Comparison of ENCODE assay signal across 8 mouse cellular contexts in the genomic region with DNA sequence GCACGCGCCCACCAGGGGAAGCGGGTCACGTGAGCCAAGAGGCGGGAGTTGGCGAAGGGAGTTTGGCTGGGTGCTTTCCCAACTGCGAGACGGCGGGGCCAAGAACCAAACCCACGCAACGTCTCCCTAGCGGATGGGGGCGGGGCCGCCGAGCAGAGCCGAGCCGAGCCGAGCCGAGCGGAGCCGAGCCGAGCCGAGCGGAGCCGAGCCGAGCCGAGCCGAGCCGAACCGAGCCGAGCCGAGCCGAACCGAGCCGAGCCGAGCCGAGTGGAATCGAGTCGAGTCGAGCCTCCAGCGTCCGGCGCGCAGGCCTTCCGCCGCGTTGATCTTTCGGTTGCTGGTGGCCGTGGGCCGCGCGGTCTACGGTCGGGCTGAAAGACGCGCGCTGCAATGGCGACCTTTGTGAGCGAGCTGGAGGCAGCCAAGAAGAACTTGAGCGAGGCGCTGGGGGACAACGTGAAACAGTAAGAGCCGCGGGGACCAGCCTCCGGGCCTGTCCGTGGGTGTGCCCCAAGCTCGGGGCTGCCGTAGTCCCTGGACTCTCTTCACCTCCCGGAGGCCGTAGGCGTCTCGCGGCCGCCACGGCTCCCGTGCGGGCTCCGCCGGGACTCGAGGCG. TPM values are rescaled to one million over a fixed set of nuclear protein-coding genes. Genes with fewer than 3 reads are reported as not detected.
DNase-seq lines count a peak whose midpoint lies in the region; ATAC-seq and TF ChIP-seq lines count a peak whose summit lies in the region.

Gene Tada1 (plus strand): TSS at position 85 of the 617 bp plus-strand sequence.

- no peaks in the 10 kb centered on the region for H3K9me3 ChIP-seq in ES-Bruce4 (replicated peaks; ENCODE audit: control insufficient read depth, insufficient read depth, low read length, poor library complexity, severe bottlenecking)
- H3K9me3 ChIP-seq in forebrain, embryonic 14.5 days (replicated peaks; ENCODE audit: control insufficient read depth, low read length): no peaks in the 10 kb centered on the region

- ATAC-seq in cerebellum, adult (ENCODE audit: insufficient number of reproducible peaks, low FRiP score, low TSS enrichment): peak; percentile 91
- ATAC-seq in forebrain, embryonic 14.5 days: peak; percentile 94
- peak; percentile 88 for ATAC-seq in neutrophil, adult 5-6 weeks (ENCODE audit: extremely low read depth, insufficient number of reproducible peaks, low FRiP score, poor library complexity, severe bottlenecking)

- no peaks in the 10 kb centered on the region for H3K36me3 ChIP-seq in ES-Bruce4 (ENCODE audit: control insufficient read depth, insufficient read depth, low read length, poor library complexity, severe bottlenecking)
- peaks cover 16% of the 10 kb centered on the region for H3K36me3 ChIP-seq in forebrain, embryonic 14.5 days (ENCODE audit: control insufficient read depth, insufficient read depth, low read length)

- peak within 1 kb of the TSS; percentile 66 for H3K4me3 ChIP-seq in ES-Bruce4 (ENCODE audit: low read depth, low read length)
- peak within 1 kb of the TSS; percentile 94 for H3K4me3 ChIP-seq in forebrain, embryonic 14.5 days (ENCODE audit: low read depth, low read length)
- peak within 1 kb of the TSS; percentile 81 for H3K4me3 ChIP-seq in lung, adult 2 months (replicated peaks; ENCODE audit: extremely low read depth, low read depth, low read length)

- DNase-seq in forebrain, embryonic 14.5 days (ENCODE audit: low spot score): peak; percentile 96
- DNase-seq in heart, postnatal 14 days: peak; percentile 94
- DNase-seq in layer of hippocampus, adult 18-20 months (ENCODE audit: low spot score in 2 of 2): peak; percentile 87 to 94
- DNase-seq in lung, adult 2 months: peak; percentile 92
- peak; percentile 79 to 85 for DNase-seq in thymus, adult 18-20 months

- WGBS in forebrain, embryonic 14.5 days: under 1% methylated on average over 80 of the region's 81 CpGs
- WGBS in lung, adult 2 months: under 1% methylated on average over 80 of the region's 81 CpGs

- intact Hi-C loops in heart, postnatal 14 days (cut with DNase I): loop anchor here (10.0 kb wide), 1 partner anchor 374 kb away; the partner anchor contains the start of gene Pou2f1

- peak within 1 kb of the TSS; percentile 66 for H3K4me2 ChIP-seq in forebrain, embryonic 14.5 days (ENCODE audit: low read length)

- no peak within 1 kb of the TSS for H3K27ac ChIP-seq in ES-Bruce4 (ENCODE audit: insufficient read depth, low read length)
- H3K27ac ChIP-seq in forebrain, embryonic 14.5 days (ENCODE audit: low read depth, low read length): peak within 1 kb of the TSS; percentile 86

- TF ChIP-seq POLR2A in ES-Bruce4 (IDR thresholded peaks at IDR 0.05; ENCODE audit: insufficient read depth, low read length): no peak
- TF ChIP-seq POLR2A in lung, adult 2 months (IDR thresholded peaks at IDR 0.05; ENCODE audit: borderline replicate concordance, extremely low read depth, low read depth, low read length): peak; percentile 65; the same call in 1 of the 2 replicates

- no peak for TF ChIP-seq EP300 in ES-Bruce4 (IDR thresholded peaks at IDR 0.05; ENCODE audit: insufficient read depth, low read depth, low read length)

- peaks cover 1% of the 10 kb centered on the region; the same call in 1 of the 2 replicates for H3K27me3 ChIP-seq in ES-Bruce4 (ENCODE audit: control insufficient read depth, insufficient read depth, low read length, poor library complexity, severe bottlenecking)
- no peaks in the 10 kb centered on the region for H3K27me3 ChIP-seq in forebrain, embryonic 14.5 days (replicated peaks; ENCODE audit: control insufficient read depth, insufficient read depth, low read length)

- H3K4me1 ChIP-seq in ES-Bruce4 (ENCODE audit: control insufficient read depth, insufficient read depth, low read length): no peaks in the 10 kb centered on the region
- H3K4me1 ChIP-seq in forebrain, embryonic 14.5 days (ENCODE audit: control insufficient read depth, insufficient read depth, low read length): peaks cover 10% of the 10 kb centered on the region
- peaks cover 2% of the 10 kb centered on the region; the same call in 1 of the 2 replicates for H3K4me1 ChIP-seq in lung, adult 2 months (ENCODE audit: control insufficient read depth, insufficient read depth, low read length)

- TF ChIP-seq CTCF in ES-Bruce4 (IDR thresholded peaks at IDR 0.05; ENCODE audit: low read depth, low read length): no peak
- no peak for TF ChIP-seq CTCF in lung, adult 2 months (IDR thresholded peaks at IDR 0.05; ENCODE audit: insufficient read depth, low read length)

- peak within 1 kb of the TSS; percentile 57 for H3K9ac ChIP-seq in ES-Bruce4 (ENCODE audit: low read depth, poor library complexity, severe bottlenecking)
- H3K9ac ChIP-seq in forebrain, embryonic 14.5 days (ENCODE audit: low read length): peak within 1 kb of the TSS; percentile 99

RNA-seq across cellular contexts. Expression of gene Tada1, which starts in this region (rescaled TPM):
- polyA plus RNA-seq in ES-Bruce4 (2011; ENCODE audit: insufficient read depth, insufficient read length, low read depth, missing spikeins): 3.7 and 4.7 TPM in 2 replicates
- polyA plus RNA-seq in forebrain, embryonic 14.5 days (2014; fragmentation: Nextera tagmentation; extraction: Ambion mirVana): 113 and 127 TPM in 2 replicates
- 10 to 100 TPM; 11.8 TPM for total RNA-seq in heart, postnatal 14 days (2021)
- 10 to 100 TPM; 36.6 to 36.9 TPM for total RNA-seq in layer of hippocampus, adult 18-20 months (2021)
- polyA plus RNA-seq in lung, adult 2 months (2012; rRNA removed): 10.9 and 14.3 TPM in 2 replicates
- 21.1 and 26.4 TPM in 2 replicates for total RNA-seq in neutrophil, adult 5-6 weeks (2017)
